Mouse (Mus musculus): ENCODE results near the gene Psmc2. TPM values are rescaled to one million over a fixed set of nuclear protein-coding genes. Genes with fewer than 3 reads are reported as not detected.

Gene Psmc2
- polyA plus RNA-seq, 1 experiment from 2014 or later: 95.5 TPM

GRCm38 (mm10) chr5:21831761-21832160 lies 46.7 kb downstream of the Psmc2 start:
- no peak overlapping the region for H3K4me3 ChIP-seq (ENCODE audit: low read depth, low read length)
- WGBS (ENCODE audit: insufficient replicate concordance): 51% methylated on average over 3 of the region's 3 CpGs
- ATAC-seq (ENCODE audit: low read depth): no peak
- no peak overlapping the region for H3K9ac ChIP-seq (ENCODE audit: low read depth, low read length)
- no peaks in the 10 kb centered on the region for H3K27me3 ChIP-seq (ENCODE audit: control insufficient read depth, insufficient read depth, low read depth, low read length)
- no peaks in the 10 kb centered on the region for H3K4me1 ChIP-seq (ENCODE audit: control insufficient read depth, low read depth, low read length)
- H3K9me3 ChIP-seq (replicated peaks; ENCODE audit: control insufficient read depth, low read length): no peaks in the 10 kb centered on the region
- no peak overlapping the region for H3K4me2 ChIP-seq (ENCODE audit: low read depth, low read length)
- H3K27ac ChIP-seq (ENCODE audit: low read length): no peak overlapping the region
- H3K36me3 ChIP-seq (ENCODE audit: control insufficient read depth, insufficient read depth): no peaks in the 10 kb centered on the region

DNA sequence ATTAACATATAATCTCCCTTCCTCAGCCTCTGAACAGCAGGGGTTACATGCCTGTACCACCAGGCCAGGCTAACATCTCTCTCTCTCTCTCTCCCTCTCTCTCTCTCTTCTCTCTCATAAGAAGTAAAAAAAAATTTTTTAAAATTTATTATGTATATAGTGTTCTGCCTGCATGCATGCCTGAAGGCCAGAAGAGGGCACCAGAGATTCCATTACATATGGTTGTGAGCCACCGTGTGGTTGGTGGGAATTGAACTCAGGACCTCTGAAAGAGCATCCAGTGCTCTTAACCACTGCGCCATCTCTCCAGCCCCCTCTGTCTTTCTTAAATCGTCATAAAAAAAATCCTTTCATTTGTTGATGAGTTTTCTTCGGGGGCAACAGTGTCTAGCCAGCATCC lies 59.6 kb downstream of the Psmc2 start:
- 55% methylated on average over 4 of the region's 4 CpGs for WGBS (ENCODE audit: insufficient replicate concordance)
- H3K36me3 ChIP-seq (ENCODE audit: control insufficient read depth, insufficient read depth): no peaks in the 10 kb centered on the region
- no peak overlapping the region for H3K4me2 ChIP-seq (ENCODE audit: low read depth, low read length)
- H3K9ac ChIP-seq (ENCODE audit: low read depth, low read length): no peak overlapping the region
- H3K27ac ChIP-seq (ENCODE audit: low read length): no peak overlapping the region
- H3K4me1 ChIP-seq (ENCODE audit: control insufficient read depth, low read depth, low read length): no peaks in the 10 kb centered on the region
- no peak for ATAC-seq (ENCODE audit: low read depth)
- H3K4me3 ChIP-seq (ENCODE audit: low read depth, low read length): no peak overlapping the region
- no peaks in the 10 kb centered on the region for H3K9me3 ChIP-seq (replicated peaks; ENCODE audit: control insufficient read depth, low read length)
- H3K27me3 ChIP-seq (ENCODE audit: control insufficient read depth, insufficient read depth, low read depth, low read length): no peaks in the 10 kb centered on the region

DNA sequence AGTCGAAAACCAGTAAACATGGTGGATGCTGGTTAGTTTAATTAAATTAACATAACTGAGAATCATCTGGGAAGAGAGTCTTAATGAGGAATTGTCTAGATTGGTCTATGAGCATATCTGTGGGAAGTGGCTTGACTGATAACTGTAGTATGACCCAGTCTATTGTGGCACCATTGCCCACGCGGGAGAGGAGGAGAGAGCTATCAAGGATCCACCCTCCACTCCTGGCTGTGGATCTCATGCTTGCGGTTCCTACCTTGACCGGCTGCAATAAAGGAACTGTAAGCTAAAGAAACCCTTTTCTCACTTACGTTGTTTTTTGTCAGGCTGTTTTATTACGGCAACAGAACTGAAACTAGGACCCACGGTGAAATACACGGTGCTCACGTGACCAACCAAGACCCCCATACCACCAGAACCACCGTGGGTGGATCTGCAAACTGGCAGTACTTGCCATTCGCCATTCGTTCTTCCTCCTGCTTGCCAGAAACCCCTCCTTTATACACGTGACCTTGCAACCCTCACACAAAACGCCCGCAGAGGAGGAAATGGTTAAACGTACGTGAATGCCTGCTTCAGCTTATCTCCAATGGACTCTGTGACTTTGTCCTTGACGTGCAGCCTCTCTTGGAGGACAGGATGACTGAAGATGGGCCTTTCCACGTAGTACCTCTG lies 61.7 kb downstream of the Psmc2 start:
- Histone ChIP-seq H3K36me3 (ENCODE audit: control insufficient read depth, insufficient read depth) (no peaks in the 10 kb centered on the region), H3K4me1 (ENCODE audit: control insufficient read depth, low read depth, low read length) (no peaks in the 10 kb centered on the region), H3K9ac (ENCODE audit: low read depth, low read length) (no peak overlapping the region), H3K4me3 (ENCODE audit: low read depth, low read length) (no peak overlapping the region), H3K9me3 (replicated peaks; ENCODE audit: control insufficient read depth, low read length) (no peaks in the 10 kb centered on the region), H3K4me2 (ENCODE audit: low read depth, low read length) (no peak overlapping the region), H3K27me3 (ENCODE audit: control insufficient read depth, insufficient read depth, low read depth, low read length) (no peaks in the 10 kb centered on the region), H3K27ac (ENCODE audit: low read length) (no peak overlapping the region)
- no peak for ATAC-seq (ENCODE audit: low read depth)
- 57% methylated on average over 20 of the region's 20 CpGs for WGBS (ENCODE audit: insufficient replicate concordance)

GRCm38 (mm10) chr5:21847438-21847837 lies 62.4 kb downstream of the Psmc2 start:
- no peak overlapping the region for H3K9ac ChIP-seq (ENCODE audit: low read depth, low read length)
- H3K4me3 ChIP-seq (ENCODE audit: low read depth, low read length): no peak overlapping the region
- no peak for ATAC-seq (ENCODE audit: low read depth)
- no peaks in the 10 kb centered on the region for H3K4me1 ChIP-seq (ENCODE audit: control insufficient read depth, low read depth, low read length)
- H3K4me2 ChIP-seq (ENCODE audit: low read depth, low read length): no peak overlapping the region
- no peaks in the 10 kb centered on the region for H3K36me3 ChIP-seq (ENCODE audit: control insufficient read depth, insufficient read depth)
- no peaks in the 10 kb centered on the region for H3K27me3 ChIP-seq (ENCODE audit: control insufficient read depth, insufficient read depth, low read depth, low read length)
- 44% methylated on average over 6 of the region's 6 CpGs for WGBS (ENCODE audit: insufficient replicate concordance)
- no peak overlapping the region for H3K27ac ChIP-seq (ENCODE audit: low read length)
- no peaks in the 10 kb centered on the region for H3K9me3 ChIP-seq (replicated peaks; ENCODE audit: control insufficient read depth, low read length)

DNA sequence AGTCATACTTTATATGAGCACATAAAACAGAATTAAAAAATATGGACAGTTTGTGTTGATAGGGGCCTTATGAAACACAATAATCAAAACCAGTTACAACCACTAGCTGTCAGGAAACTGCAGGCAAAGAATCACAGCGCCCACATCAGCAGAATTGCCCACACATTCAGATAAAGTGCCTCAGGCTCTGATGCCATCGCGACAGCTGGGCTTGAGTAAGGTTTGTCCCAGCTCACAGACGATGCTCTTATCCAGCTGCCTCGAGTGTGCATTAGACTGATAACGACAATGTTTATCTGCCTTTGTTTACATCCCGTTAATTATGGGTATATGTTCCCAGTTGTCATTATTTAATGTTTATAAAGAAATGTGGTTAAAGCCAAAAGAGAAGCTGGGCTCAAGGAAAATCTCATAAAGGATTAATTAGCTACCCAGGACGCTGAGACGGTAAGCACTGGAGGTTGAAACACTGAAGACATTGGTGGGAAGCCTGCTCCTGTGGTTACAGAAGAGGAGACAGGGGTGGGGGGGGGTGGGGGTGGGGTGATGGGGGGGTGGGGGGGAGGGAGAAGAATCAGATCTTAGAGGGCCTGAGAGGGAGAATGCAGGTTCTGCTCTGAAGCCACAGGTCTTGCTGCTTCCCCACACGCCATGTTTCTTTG lies 66.7 kb downstream of the Psmc2 start:
- H3K4me1 ChIP-seq (ENCODE audit: control insufficient read depth, low read depth, low read length): no peaks in the 10 kb centered on the region
- no peak overlapping the region for H3K4me2 ChIP-seq (ENCODE audit: low read depth, low read length)
- WGBS (ENCODE audit: insufficient replicate concordance): 34% methylated on average over 10 of the region's 10 CpGs

More for the DNA sequence above, 66.7 kb downstream of the Psmc2 start:
- Histone ChIP-seq H3K27ac (ENCODE audit: low read length) (no peak overlapping the region), H3K36me3 (ENCODE audit: control insufficient read depth, insufficient read depth) (no peaks in the 10 kb centered on the region), H3K9me3 (replicated peaks; ENCODE audit: control insufficient read depth, low read length) (no peaks in the 10 kb centered on the region), H3K9ac (ENCODE audit: low read depth, low read length) (no peak overlapping the region), H3K27me3 (ENCODE audit: control insufficient read depth, insufficient read depth, low read depth, low read length) (no peaks in the 10 kb centered on the region), H3K4me3 (ENCODE audit: low read depth, low read length) (no peak overlapping the region)
- no peak for ATAC-seq (ENCODE audit: low read depth)

Other genes starting within 250 kb of the Psmc2 start
- 2.2 TPM in 2 replicates for gene Lrrc17, start 241.7 kb upstream of the Psmc2 start, polyA plus RNA-seq (2015; fragmentation: Nextera tagmentation; extraction: Ambion mirVana)
- gene Fbxl13, start 139.6 kb upstream of the Psmc2 start, polyA plus RNA-seq (2015; fragmentation: Nextera tagmentation; extraction: Ambion mirVana): 0.04 and 0.11 TPM in 2 replicates
- 6.0 and 6.3 TPM in 2 replicates for gene Armc10, start 139.5 kb upstream of the Psmc2 start, polyA plus RNA-seq (2015; fragmentation: Nextera tagmentation; extraction: Ambion mirVana)
- 0.93 and 1.1 TPM in 2 replicates for gene Napepld, start 83.9 kb upstream of the Psmc2 start, polyA plus RNA-seq (2015; fragmentation: Nextera tagmentation; extraction: Ambion mirVana)
- 38.4 and 42.4 TPM in 2 replicates for gene Pmpcb, start 48.1 kb upstream of the Psmc2 start, polyA plus RNA-seq (2015; fragmentation: Nextera tagmentation; extraction: Ambion mirVana)
- gene Dnajc2, start within 50 bp of the Psmc2 start, polyA plus RNA-seq (2015; fragmentation: Nextera tagmentation; extraction: Ambion mirVana): 17.5 and 20.8 TPM in 2 replicates
- gene Slc26a5, start 80.3 kb downstream of the Psmc2 start, polyA plus RNA-seq (2015; fragmentation: Nextera tagmentation; extraction: Ambion mirVana): not detected in 2 replicates